Mouse (Mus musculus) midbrain, embryonic 13.5 days (tissue): Measurements from ENCODE around the gene Clip4. TPM values are rescaled to one million over a fixed set of nuclear protein-coding genes. Genes with fewer than 3 reads are reported as not detected.

Experiments
- ATAC-seq: fragments of 200-750 bp; cut with Nextera tagmentation; 2 replicates; pipeline ENCODE4 v1.8.0; 2017; ENCODE audit warnings: mild to moderate bottlenecking, moderate TSS enrichment, moderate library complexity
- H3K27ac ChIP-seq: fragments of 300-500 bp; sonication (generic); 2 replicates; pipeline ENCODE4 v1.5.1; 2015; ENCODE audit warnings: inconsistent platforms, mild to moderate bottlenecking, moderate library complexity
- H3K27me3 ChIP-seq: fragments of 300-500 bp; sonication (generic); 2 replicates; pipeline ENCODE4 v1.6.1; 2015; ENCODE audit warnings: mild to moderate bottlenecking, inconsistent platforms
- H3K36me3 ChIP-seq: fragments of 300-500 bp; sonication (generic); 2 replicates; pipeline ENCODE4 v1.6.1; 2015; ENCODE audit warnings: mild to moderate bottlenecking, inconsistent platforms
- H3K4me1 ChIP-seq: fragments of 300-500 bp; sonication (generic); replicated peaks from 2 replicates; pipeline ENCODE4 v1.6.1; 2015; ENCODE audit warnings: inconsistent platforms
- H3K4me2 ChIP-seq: fragments of 300-500 bp; sonication (generic); replicated peaks from 2 replicates; pipeline ENCODE4 v1.6.1; 2015; ENCODE audit warnings: moderate library complexity, mild to moderate bottlenecking, inconsistent platforms
- H3K4me3 ChIP-seq: fragments of 300-500 bp; sonication (generic); replicated peaks from 2 replicates; pipeline ENCODE4 v1.5.1; 2015; ENCODE audit warnings: mild to moderate bottlenecking, inconsistent platforms
- H3K9ac ChIP-seq: fragments of 300-500 bp; sonication (generic); replicated peaks from 2 replicates; pipeline ENCODE4 v1.6.1; 2015; ENCODE audit warnings: mild to moderate bottlenecking, inconsistent platforms
- H3K9me3 ChIP-seq: fragments of 300-500 bp; sonication (generic); 2 replicates; pipeline ENCODE4 v1.6.1; 2016; ENCODE audit warnings: mild to moderate bottlenecking, inconsistent platforms
- WGBS: fragments of 180-500 bp; shearing (Covaris S2); methylation state at CpG from one replicate; pipeline ENCODE4 v1.1.7; 2015; 5-methylcytosine and 5-hydroxymethylcytosine counted together
- polyA plus RNA-seq: library from polyadenylated mRNA; unstranded; fragments of >200 nt; fragmentation: Nextera tagmentation; extraction: Ambion mirVana; gene quantifications from 2 replicates; pipeline ENCODE4 v1.2.1, GENCODE M21; 2015

The Clip4 gene
- polyA plus RNA-seq, 1 experiment from 2014 or later, result 9.1 TPM

- Histone ChIP-seq H3K27ac (no peak overlapping the region), H3K4me1 (no peaks in the 10 kb centered on the region), H3K4me3 (no peak overlapping the region), H3K27me3 (no peaks in the 10 kb centered on the region), H3K36me3 (peaks cover 43% of the 10 kb centered on the region), H3K9me3 (no peaks in the 10 kb centered on the region), H3K9ac (no peak overlapping the region), H3K4me2 (no peak overlapping the region)
- ATAC-seq, result no peak
- 89% methylated on average over 15 of the region's 15 CpGs for WGBS
These were observed 27.4 kb downstream of the Clip4 start for GRCm38 (mm10) chr17:71795521-71796205.

- Histone ChIP-seq H3K9me3 (no peaks in the 10 kb centered on the region), H3K4me2 (no peak overlapping the region), H3K4me3 (no peak overlapping the region), H3K4me1 (no peaks in the 10 kb centered on the region), H3K27me3 (no peaks in the 10 kb centered on the region), H3K9ac (no peak overlapping the region), H3K27ac (no peak overlapping the region), H3K36me3 (peaks cover 50% of the 10 kb centered on the region)
- no peak for ATAC-seq
- 87% methylated on average over 6 of the region's 6 CpGs for WGBS
These were observed 35.2 kb downstream of the Clip4 start for GRCm38 (mm10) chr17:71803456-71803855.

GRCm38 (mm10) chr17:71803876-71804275 lies 35.6 kb downstream of the Clip4 start:
- H3K4me2 ChIP-seq, result no peak overlapping the region
- H3K4me3 ChIP-seq, result no peak overlapping the region
- peaks cover 50% of the 10 kb centered on the region for H3K36me3 ChIP-seq
- no peak for ATAC-seq
- H3K4me1 ChIP-seq, result no peaks in the 10 kb centered on the region
- H3K9me3 ChIP-seq, result no peaks in the 10 kb centered on the region
- H3K27ac ChIP-seq, result no peak overlapping the region
- H3K9ac ChIP-seq, result no peak overlapping the region
- WGBS, result 96% methylated on average over 4 of the region's 4 CpGs
- H3K27me3 ChIP-seq, result no peaks in the 10 kb centered on the region

GRCm38 (mm10) chr17:71811070-71811469 lies 42.8 kb downstream of the Clip4 start:
- Histone ChIP-seq H3K27me3 (no peaks in the 10 kb centered on the region), H3K9ac (no peak overlapping the region), H3K9me3 (no peaks in the 10 kb centered on the region), H3K4me2 (no peak overlapping the region), H3K27ac (no peak overlapping the region), H3K36me3 (peaks cover 34% of the 10 kb centered on the region), H3K4me3 (no peak overlapping the region), H3K4me1 (0 out of 2 replicates have a peak, but pooled peaks cover 4% of the 10 kb centered on the region)
- WGBS, result 62% methylated on average over 8 of the region's 8 CpGs
- ATAC-seq, result peak; percentile 65; the same call in 1 of the 2 replicates

GRCm38 (mm10) chr17:71816136-71816864 lies 48.0 kb downstream of the Clip4 start:
- H3K4me1 ChIP-seq, result no peaks in the 10 kb centered on the region
- no peak for ATAC-seq
- WGBS, result 84% methylated on average over 8 of the region's 8 CpGs
- no peaks in the 10 kb centered on the region for H3K9me3 ChIP-seq
- H3K36me3 ChIP-seq, result peaks cover 23% of the 10 kb centered on the region
- H3K4me2 ChIP-seq, result no peak overlapping the region
- no peak overlapping the region for H3K4me3 ChIP-seq
- no peak overlapping the region for H3K27ac ChIP-seq
- H3K9ac ChIP-seq, result no peak overlapping the region
- H3K27me3 ChIP-seq, result no peaks in the 10 kb centered on the region

GRCm38 (mm10) chr17:71823622-71824306 lies 55.5 kb downstream of the Clip4 start:
- no peak overlapping the region for H3K4me2 ChIP-seq
- 94% methylated on average over 8 of the region's 8 CpGs for WGBS

GRCm38 (mm10) chr17:71826603-71827002 lies 58.3 kb downstream of the Clip4 start:
- H3K27ac ChIP-seq, result no peak overlapping the region
- H3K9me3 ChIP-seq, result no peaks in the 10 kb centered on the region
- H3K36me3 ChIP-seq, result peaks cover 35% of the 10 kb centered on the region
- H3K4me1 ChIP-seq, result no peaks in the 10 kb centered on the region
- no peak for ATAC-seq
- WGBS, result 92% methylated on average over 3 of the region's 3 CpGs
- no peak overlapping the region for H3K9ac ChIP-seq
- H3K4me3 ChIP-seq, result no peak overlapping the region
- H3K4me2 ChIP-seq, result no peak overlapping the region
- no peaks in the 10 kb centered on the region for H3K27me3 ChIP-seq

More at GRCm38 (mm10) chr17:71823622-71824306, 55.5 kb downstream of the Clip4 start:
- Histone ChIP-seq H3K27ac (no peak overlapping the region), H3K9ac (no peak overlapping the region), H3K27me3 (no peaks in the 10 kb centered on the region), H3K9me3 (no peaks in the 10 kb centered on the region), H3K4me3 (no peak overlapping the region), H3K4me1 (no peaks in the 10 kb centered on the region), H3K36me3 (peaks cover 32% of the 10 kb centered on the region)
- ATAC-seq, result no peak

- Histone ChIP-seq H3K36me3 (peaks cover 33% of the 10 kb centered on the region), H3K9ac (no peak overlapping the region), H3K9me3 (no peaks in the 10 kb centered on the region), H3K4me2 (no peak overlapping the region), H3K4me1 (no peaks in the 10 kb centered on the region), H3K4me3 (no peak overlapping the region), H3K27me3 (no peaks in the 10 kb centered on the region), H3K27ac (no peak overlapping the region)
- no peak for ATAC-seq
- WGBS, result 72% methylated on average over 8 of the region's 8 CpGs
These were observed 59.4 kb downstream of the Clip4 start for GRCm38 (mm10) chr17:71827627-71828026.

GRCm38 (mm10) chr17:71828647-71829414 lies 60.6 kb downstream of the Clip4 start:
- Histone ChIP-seq H3K36me3 (peaks cover 33% of the 10 kb centered on the region), H3K9ac (no peak overlapping the region), H3K27me3 (no peaks in the 10 kb centered on the region), H3K4me3 (no peak overlapping the region), H3K4me1 (no peaks in the 10 kb centered on the region), H3K9me3 (no peaks in the 10 kb centered on the region), H3K4me2 (no peak overlapping the region), H3K27ac (no peak overlapping the region)
- WGBS, result 69% methylated on average over 12 of the region's 12 CpGs
- no peak for ATAC-seq

- no peak overlapping the region for H3K4me2 ChIP-seq
- H3K27ac ChIP-seq, result no peak overlapping the region
- 91% methylated on average over 3 of the region's 3 CpGs for WGBS
- H3K9me3 ChIP-seq, result no peaks in the 10 kb centered on the region
- peaks cover 28% of the 10 kb centered on the region for H3K36me3 ChIP-seq
- no peak overlapping the region for H3K9ac ChIP-seq
- no peaks in the 10 kb centered on the region for H3K27me3 ChIP-seq
- no peak for ATAC-seq
- H3K4me1 ChIP-seq, result no peaks in the 10 kb centered on the region
- H3K4me3 ChIP-seq, result no peak overlapping the region
These were observed 63.7 kb downstream of the Clip4 start for GRCm38 (mm10) chr17:71831960-71832359.

GRCm38 (mm10) chr17:71862184-71862583 lies 93.9 kb downstream of the Clip4 start:
- no peak for ATAC-seq

More at GRCm38 (mm10) chr17:71862184-71862583, 93.9 kb downstream of the Clip4 start:
- Histone ChIP-seq H3K4me3 (no peak overlapping the region), H3K9ac (no peak overlapping the region), H3K36me3 (peaks cover 6% of the 10 kb centered on the region), H3K27ac (no peak overlapping the region), H3K4me1 (no peaks in the 10 kb centered on the region), H3K4me2 (no peak overlapping the region), H3K9me3 (no peaks in the 10 kb centered on the region), H3K27me3 (no peaks in the 10 kb centered on the region)
- WGBS, result 86% methylated on average over 3 of the region's 3 CpGs
